Mouse (Mus musculus): Measurements from ENCODE around the gene Rnf216. TPM values are rescaled to one million over a fixed set of nuclear protein-coding genes. Genes with fewer than 3 reads are reported as not detected.

Gene Rnf216
- polyA plus RNA-seq, 1 experiment from 2014 or later = 26.6 TPM

- Histone ChIP-seq H3K4me3 (replicated peaks) (no peak overlapping the region), H3K4me1 (peaks cover 7% of the 10 kb centered on the region; the same call in 1 of the 2 replicates), H3K4me2 (no peak overlapping the region), H3K9me3 (replicated peaks) (no peaks in the 10 kb centered on the region), H3K27me3 (replicated peaks) (no peaks in the 10 kb centered on the region; the same call in 1 of the 2 replicates), H3K36me3 (no peaks in the 10 kb centered on the region), H3K27ac (replicated peaks) (no peak overlapping the region), H3K9ac (replicated peaks) (no peak overlapping the region)
- no peak for ATAC-seq (ENCODE audit: low FRiP score)
- 65% methylated on average over 6 of the region's 6 CpGs for WGBS
Observed at GRCm38 (mm10) chr5:142956956-142957703, 155.7 kb downstream of the Rnf216 start.

- H3K9ac ChIP-seq (replicated peaks) = no peak overlapping the region
- H3K27me3 ChIP-seq (replicated peaks) = no peaks in the 10 kb centered on the region
- H3K4me2 ChIP-seq = no peak overlapping the region
- ATAC-seq (ENCODE audit: low FRiP score) = no peak
- H3K27ac ChIP-seq (replicated peaks) = no peak overlapping the region
- 57% methylated on average over 3 of the region's 3 CpGs for WGBS
- H3K4me3 ChIP-seq (replicated peaks) = no peak overlapping the region
- no peaks in the 10 kb centered on the region for H3K9me3 ChIP-seq (replicated peaks)
- H3K4me1 ChIP-seq = no peaks in the 10 kb centered on the region
- no peaks in the 10 kb centered on the region for H3K36me3 ChIP-seq
Observed at GRCm38 (mm10) chr5:142953641-142954040, 159.2 kb downstream of the Rnf216 start.

GRCm38 (mm10) chr5:142950405-142950804 is 162.4 kb downstream of the Rnf216 start:
- Histone ChIP-seq H3K9me3 (replicated peaks) (no peaks in the 10 kb centered on the region), H3K4me3 (replicated peaks) (no peak overlapping the region), H3K27me3 (replicated peaks) (no peaks in the 10 kb centered on the region), H3K36me3 (no peaks in the 10 kb centered on the region), H3K4me2 (no peak overlapping the region), H3K9ac (replicated peaks) (no peak overlapping the region), H3K4me1 (no peaks in the 10 kb centered on the region), H3K27ac (replicated peaks) (no peak overlapping the region)
- WGBS = 64% methylated on average over 6 of the region's 6 CpGs
- ATAC-seq (ENCODE audit: low FRiP score) = no peak

- H3K9me3 ChIP-seq (replicated peaks) = no peaks in the 10 kb centered on the region
- no peak overlapping the region for H3K4me3 ChIP-seq (replicated peaks)
- ATAC-seq (ENCODE audit: low FRiP score) = no peak
- H3K27ac ChIP-seq (replicated peaks) = no peak overlapping the region
- no peak overlapping the region for H3K9ac ChIP-seq (replicated peaks)
- H3K36me3 ChIP-seq = no peaks in the 10 kb centered on the region
- WGBS = 74% methylated on average over 6 of the region's 6 CpGs
- H3K4me1 ChIP-seq = no peaks in the 10 kb centered on the region
- no peak overlapping the region for H3K4me2 ChIP-seq
- no peaks in the 10 kb centered on the region for H3K27me3 ChIP-seq (replicated peaks)
Observed at GRCm38 (mm10) chr5:142949580-142949979, 163.2 kb downstream of the Rnf216 start.

- Histone ChIP-seq H3K27me3 (replicated peaks) (no peaks in the 10 kb centered on the region), H3K27ac (replicated peaks) (no peak overlapping the region), H3K36me3 (no peaks in the 10 kb centered on the region), H3K4me1 (no peaks in the 10 kb centered on the region), H3K4me3 (replicated peaks) (no peak overlapping the region), H3K4me2 (no peak overlapping the region), H3K9me3 (replicated peaks) (no peaks in the 10 kb centered on the region), H3K9ac (replicated peaks) (no peak overlapping the region)
- WGBS = 87% methylated on average over 7 of the region's 7 CpGs
- no peak for ATAC-seq (ENCODE audit: low FRiP score)
Observed at GRCm38 (mm10) chr5:142947460-142947859, 165.3 kb downstream of the Rnf216 start.

GRCm38 (mm10) chr5:142944979-142945682 is 167.7 kb downstream of the Rnf216 start:
- Histone ChIP-seq H3K9me3 (replicated peaks) (no peaks in the 10 kb centered on the region), H3K4me1 (no peaks in the 10 kb centered on the region), H3K9ac (replicated peaks) (no peak overlapping the region), H3K4me3 (replicated peaks) (no peak overlapping the region), H3K27me3 (replicated peaks) (no peaks in the 10 kb centered on the region), H3K27ac (replicated peaks) (no peak overlapping the region), H3K4me2 (no peak overlapping the region), H3K36me3 (no peaks in the 10 kb centered on the region)
- ATAC-seq (ENCODE audit: low FRiP score) = no peak
- WGBS = 76% methylated on average over 8 of the region's 8 CpGs

Small RNA genes lying within 50 kb of the gene (microRNA-seq; reads per million reads assigned to microRNA genes)
- gene Gm44405 = not detected

Other genes with a start within 250 kb of the Rnf216 start
- 29.4 TPM in 2 replicates for gene Fbxl18, start 217.6 kb downstream of the Rnf216 start, polyA plus RNA-seq (2015; fragmentation: Nextera tagmentation; extraction: Ambion mirVana)
- 12,525 and 12,918 TPM in 2 replicates for gene Actb, start 206.2 kb downstream of the Rnf216 start, polyA plus RNA-seq (2015; fragmentation: Nextera tagmentation; extraction: Ambion mirVana)
- 385 and 432 TPM in 2 replicates for gene Fscn1, start 152.7 kb downstream of the Rnf216 start, polyA plus RNA-seq (2015; fragmentation: Nextera tagmentation; extraction: Ambion mirVana)
- 0.10 TPM in 1 of 2 replicates, not detected in the other for gene Olfr718-ps1, start 34.6 kb upstream of the Rnf216 start, polyA plus RNA-seq (2015; fragmentation: Nextera tagmentation; extraction: Ambion mirVana)
- gene Rbak, start 67.8 kb upstream of the Rnf216 start, polyA plus RNA-seq (2015; fragmentation: Nextera tagmentation; extraction: Ambion mirVana) = 12.7 and 13.1 TPM in 2 replicates
- gene Spdye4b, start 68.0 kb upstream of the Rnf216 start, polyA plus RNA-seq (2015; fragmentation: Nextera tagmentation; extraction: Ambion mirVana) = not detected in 2 replicates
- gene Spdye4a, start 113.9 kb upstream of the Rnf216 start, polyA plus RNA-seq (2015; fragmentation: Nextera tagmentation; extraction: Ambion mirVana) = not detected in 2 replicates
- gene Zfp12, start 122.2 kb upstream of the Rnf216 start, polyA plus RNA-seq (2015; fragmentation: Nextera tagmentation; extraction: Ambion mirVana) = 17.3 and 19.0 TPM in 2 replicates
- 8.0 and 9.7 TPM in 2 replicates for gene Zfp316, start 157.0 kb upstream of the Rnf216 start, polyA plus RNA-seq (2015; fragmentation: Nextera tagmentation; extraction: Ambion mirVana)
- 0.23 and 0.31 TPM in 2 replicates for gene Zfp853, start 180.6 kb upstream of the Rnf216 start, polyA plus RNA-seq (2015; fragmentation: Nextera tagmentation; extraction: Ambion mirVana)
- 25.7 and 30.2 TPM in 2 replicates for gene E130309D02Rik, start 202.4 kb upstream of the Rnf216 start, polyA plus RNA-seq (2015; fragmentation: Nextera tagmentation; extraction: Ambion mirVana)
- 75.4 and 77.4 TPM in 2 replicates for gene Zdhhc4, start 216.3 kb upstream of the Rnf216 start, polyA plus RNA-seq (2015; fragmentation: Nextera tagmentation; extraction: Ambion mirVana)
- 0.19 and 0.33 TPM in 2 replicates for gene Grid2ip, start 244.3 kb upstream of the Rnf216 start, polyA plus RNA-seq (2015; fragmentation: Nextera tagmentation; extraction: Ambion mirVana)

Data from neural tube, embryonic 15.5 days (tissue).